Mouse (Mus musculus) 3T3-L1 (cell line): ENCODE measurements around the gene Mast4.

Source experiments
- DNase-seq: peaks from one replicate; pipeline ENCODE4 v3.0.0-alpha.2; 2015; ENCODE audit warnings: low read depth, low spot score

Mast4 gene

GRCm38 (mm10) chr13:102865971-102866724 is 468.1 kb downstream of the Mast4 start:
- DNase-seq, result no peak

GRCm38 (mm10) chr13:102865494-102865893 is 468.8 kb downstream of the Mast4 start:
- no peak for DNase-seq

GRCm38 (mm10) chr13:102864840-102865239 is 469.5 kb downstream of the Mast4 start:
- DNase-seq, result no peak

GRCm38 (mm10) chr13:102864079-102864478 is 470.2 kb downstream of the Mast4 start:
- DNase-seq, result no peak

- DNase-seq, result peak; percentile 86
These were observed 471.3 kb downstream of the Mast4 start for GRCm38 (mm10) chr13:102862981-102863380.

- no peak for DNase-seq
These were observed 471.9 kb downstream of the Mast4 start for GRCm38 (mm10) chr13:102862397-102862796.

GRCm38 (mm10) chr13:102860733-102861132 is 473.6 kb downstream of the Mast4 start:
- no peak for DNase-seq

GRCm38 (mm10) chr13:102860135-102860534 is 474.2 kb downstream of the Mast4 start:
- DNase-seq, result peak; percentile 34

GRCm38 (mm10) chr13:102857539-102857838 is 476.8 kb downstream of the Mast4 start:
- no peak for DNase-seq

GRCm38 (mm10) chr13:102856821-102857538 is 477.3 kb downstream of the Mast4 start:
- peak; percentile 74 for DNase-seq

GRCm38 (mm10) chr13:102852865-102853264 is 481.4 kb downstream of the Mast4 start:
- DNase-seq, result no peak

GRCm38 (mm10) chr13:102851253-102851652 is 483.0 kb downstream of the Mast4 start:
- no peak for DNase-seq

GRCm38 (mm10) chr13:102850594-102850993 is 483.7 kb downstream of the Mast4 start:
- DNase-seq, result no peak

- DNase-seq, result peak; percentile 70
These were observed 485.2 kb downstream of the Mast4 start for GRCm38 (mm10) chr13:102849068-102849467.

GRCm38 (mm10) chr13:102846473-102846872 is 487.8 kb downstream of the Mast4 start:
- no peak for DNase-seq

- no peak for DNase-seq
These were observed 491.6 kb downstream of the Mast4 start for GRCm38 (mm10) chr13:102842715-102843114.

GRCm38 (mm10) chr13:102842237-102842636 is 492.1 kb downstream of the Mast4 start:
- no peak for DNase-seq

GRCm38 (mm10) chr13:102839741-102840482 is 494.4 kb downstream of the Mast4 start:
- DNase-seq, result peak; percentile 39

- no peak for DNase-seq
These were observed 496.9 kb downstream of the Mast4 start for GRCm38 (mm10) chr13:102837427-102837826.

- DNase-seq, result no peak
These were observed 499.0 kb downstream of the Mast4 start for GRCm38 (mm10) chr13:102835336-102835735.

- no peak for DNase-seq
These were observed 516.0 kb downstream of the Mast4 start for GRCm38 (mm10) chr13:102818287-102818686.

- no peak for DNase-seq
These were observed 517.6 kb downstream of the Mast4 start for GRCm38 (mm10) chr13:102816689-102817088.
